Mouse (Mus musculus) embryo, embryonic 9.5 days (tissue): Measurements from ENCODE around the gene Ylpm1.

Source experiments
- DNase-seq: peaks from one replicate; pipeline ENCODE4 v3.0.0-alpha.2; 2017; ENCODE audit errors: extremely low spot score

The Ylpm1 gene

DNA sequence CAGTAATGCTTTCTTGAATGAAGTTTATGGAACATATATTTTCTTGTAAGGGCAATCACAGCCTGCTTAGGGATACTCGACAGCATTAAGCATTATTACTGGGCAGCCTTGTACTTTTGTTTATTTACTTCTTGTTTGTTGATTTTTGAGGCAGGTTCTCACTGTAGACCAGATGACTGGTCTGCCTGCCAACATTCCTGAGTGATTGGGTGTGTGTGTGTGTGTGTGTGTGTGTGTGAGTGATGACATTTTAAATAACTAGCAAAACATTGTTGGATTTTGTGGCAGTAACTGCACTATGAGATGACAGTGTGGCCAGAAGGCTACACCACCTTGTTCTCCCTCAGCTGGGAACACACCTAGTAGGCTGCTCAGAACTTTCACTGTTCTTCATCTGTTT is 13.7 kb downstream of the Ylpm1 start:
- DNase-seq = no peak

DNA sequence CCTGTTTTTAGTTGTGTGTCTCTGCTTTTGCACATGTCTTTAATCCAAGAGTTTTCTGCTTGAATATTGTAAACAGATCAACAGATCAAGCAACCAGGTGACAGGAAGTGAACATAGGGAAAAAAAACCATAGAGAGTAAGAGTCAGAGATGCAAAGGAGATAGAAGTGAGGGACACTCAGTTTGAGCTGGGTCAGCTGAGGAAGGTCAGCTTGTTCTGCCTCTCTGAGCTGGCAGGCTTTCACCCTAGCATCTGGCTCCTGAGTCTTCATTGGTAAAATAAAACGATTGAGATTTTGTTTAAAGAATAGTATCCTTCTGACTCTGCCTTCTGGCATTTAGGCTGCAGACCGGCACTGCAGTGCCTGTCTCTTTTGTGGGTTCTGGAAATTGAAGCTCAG is 14.4 kb downstream of the Ylpm1 start:
- no peak for DNase-seq

DNA sequence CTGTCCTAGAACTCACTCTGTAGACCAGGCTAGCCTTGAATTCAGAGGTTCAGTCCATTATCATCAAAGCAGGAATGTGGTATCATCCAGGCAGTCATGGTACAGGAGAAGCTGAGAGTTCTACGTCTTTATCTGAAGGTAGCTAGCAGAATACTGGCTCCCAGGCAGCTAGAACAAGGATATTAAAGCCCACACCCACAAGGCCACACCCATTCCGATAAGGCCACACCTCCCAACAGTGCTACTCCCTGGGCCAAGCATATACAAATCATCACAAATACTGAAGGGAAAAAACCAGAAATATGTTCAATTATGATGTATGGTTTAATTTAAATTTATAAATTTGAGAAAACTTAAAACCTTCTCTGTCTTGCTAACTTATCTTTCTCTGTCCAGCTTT is 16.1 kb downstream of the Ylpm1 start:
- DNase-seq = no peak

GRCm38 (mm10) chr12:85022071-85022470 is 25.9 kb downstream of the Ylpm1 start:
- DNase-seq = no peak

DNA sequence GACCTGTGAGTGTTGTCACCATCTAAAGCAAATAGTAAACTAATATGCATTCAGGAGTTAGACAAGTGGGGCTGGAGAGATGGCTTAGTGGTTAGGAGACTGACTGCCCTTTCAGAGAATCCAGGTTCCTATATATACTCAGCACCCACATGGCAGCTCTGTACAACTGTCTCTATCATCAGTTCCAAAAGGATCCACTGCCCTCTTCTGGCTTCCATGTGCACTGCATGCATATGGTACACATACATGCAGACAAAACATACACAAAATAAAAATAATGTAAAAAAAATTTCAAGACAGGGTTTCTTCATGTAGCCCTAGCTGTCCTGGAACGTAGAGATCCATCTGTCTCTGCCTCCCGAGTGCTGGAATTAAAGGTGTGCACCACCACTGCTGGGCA is 36.6 kb downstream of the Ylpm1 start:
- no peak for DNase-seq

GRCm38 (mm10) chr12:85051218-85051617 is 55.1 kb downstream of the Ylpm1 start:
- peak; percentile 6 for DNase-seq

DNA sequence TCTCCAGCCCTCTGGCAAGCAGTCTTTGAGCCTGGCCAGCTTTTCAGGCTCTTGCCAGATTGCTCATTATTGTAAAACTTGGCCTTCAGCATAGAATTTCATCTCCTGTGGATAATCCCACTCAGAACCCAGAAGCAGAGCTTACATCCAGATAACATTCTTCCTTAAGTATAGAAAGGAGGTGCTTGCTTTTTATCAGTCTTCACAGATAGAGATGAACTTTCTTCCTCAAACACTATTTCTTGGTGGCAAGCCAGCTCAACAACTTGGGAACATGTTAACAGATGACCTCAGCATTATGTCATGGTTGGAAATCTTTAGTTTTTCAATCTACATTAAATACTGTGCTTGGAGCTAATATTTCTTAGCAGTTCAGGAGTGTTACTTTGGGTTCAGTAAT is 74.9 kb downstream of the Ylpm1 start:
- DNase-seq = no peak

DNA sequence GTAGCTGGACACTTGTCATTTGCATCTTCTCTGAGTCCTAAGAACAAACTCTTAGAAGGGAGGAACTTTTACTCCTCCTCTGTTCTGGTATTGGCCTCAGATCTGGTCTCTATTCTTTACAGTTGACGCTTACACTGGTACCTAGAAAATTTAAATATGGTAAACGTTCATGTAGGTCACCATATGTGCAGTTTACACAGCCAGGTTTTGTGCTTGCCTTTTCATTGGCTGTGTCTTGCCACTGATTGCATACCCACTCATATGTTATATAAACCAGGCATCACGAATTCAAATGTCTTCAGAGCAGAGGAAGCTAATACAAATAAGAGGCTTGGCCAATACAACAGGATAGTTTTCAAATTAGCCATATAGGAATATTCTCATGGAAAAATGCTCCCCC is 81.0 kb downstream of the Ylpm1 start:
- DNase-seq = no peak

- no peak for DNase-seq
Observed at GRCm38 (mm10) chr12:85084257-85084656, 88.1 kb downstream of the Ylpm1 start.

GRCm38 (mm10) chr12:85084941-85085340 is 88.8 kb downstream of the Ylpm1 start:
- DNase-seq = no peak

DNA sequence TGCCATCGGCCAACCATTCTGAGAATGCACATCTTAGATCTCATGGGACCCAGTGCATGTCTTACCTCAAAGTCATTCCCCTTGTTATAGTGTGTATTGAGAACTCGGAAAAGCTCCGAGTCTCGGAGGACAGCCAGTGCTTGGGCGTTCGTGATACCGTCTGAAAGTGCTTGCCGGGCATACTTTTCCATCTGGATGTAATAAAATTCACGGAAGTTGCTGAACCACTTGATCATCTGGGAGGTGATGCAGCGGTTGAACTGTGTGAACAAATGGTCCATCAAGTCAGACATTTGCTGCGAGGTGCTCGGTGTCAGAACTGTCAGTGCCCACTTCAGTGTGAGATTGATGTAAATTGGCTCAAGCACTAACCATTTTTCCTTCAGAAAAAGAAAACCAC is 91.7 kb downstream of the Ylpm1 start:
- DNase-seq = no peak

- DNase-seq = no peak
Observed at GRCm38 (mm10) chr12:85091190-85091589, 95.1 kb downstream of the Ylpm1 start.

GRCm38 (mm10) chr12:85092214-85092613 is 96.1 kb downstream of the Ylpm1 start:
- DNase-seq = peak; percentile 31

GRCm38 (mm10) chr12:85094010-85094409 is 97.9 kb downstream of the Ylpm1 start:
- DNase-seq = peak; percentile 32

GRCm38 (mm10) chr12:85094706-85095105 is 98.6 kb downstream of the Ylpm1 start:
- no peak for DNase-seq

- no peak for DNase-seq
Observed at GRCm38 (mm10) chr12:85095146-85095545, 99.0 kb downstream of the Ylpm1 start.

GRCm38 (mm10) chr12:85095859-85096258 is 99.7 kb downstream of the Ylpm1 start:
- no peak for DNase-seq

- no peak for DNase-seq
Observed at GRCm38 (mm10) chr12:85101001-85101400, 104.9 kb downstream of the Ylpm1 start.

- DNase-seq = no peak
Observed at GRCm38 (mm10) chr12:85101521-85102106, 105.5 kb downstream of the Ylpm1 start.

DNA sequence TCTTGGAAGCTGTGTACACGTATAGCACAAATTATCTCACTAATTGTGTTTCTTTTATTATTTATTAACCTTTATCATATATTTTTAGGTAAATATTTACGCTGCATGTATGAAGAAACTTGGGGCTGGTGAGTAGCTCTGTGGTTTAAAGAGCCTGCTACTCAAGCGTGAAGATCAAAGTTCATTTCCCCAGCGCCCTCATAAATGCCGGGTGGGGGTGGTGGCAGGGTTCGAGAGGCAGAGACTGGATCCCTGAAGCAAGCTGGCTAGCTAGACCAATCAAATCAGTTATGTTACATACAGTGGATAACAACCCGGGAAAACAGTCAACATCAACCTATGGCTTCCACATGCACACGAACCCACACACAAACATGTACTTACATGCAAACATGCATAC is 107.0 kb downstream of the Ylpm1 start:
- DNase-seq = no peak

GRCm38 (mm10) chr12:85104789-85105188 is 108.7 kb downstream of the Ylpm1 start:
- DNase-seq = no peak

DNA sequence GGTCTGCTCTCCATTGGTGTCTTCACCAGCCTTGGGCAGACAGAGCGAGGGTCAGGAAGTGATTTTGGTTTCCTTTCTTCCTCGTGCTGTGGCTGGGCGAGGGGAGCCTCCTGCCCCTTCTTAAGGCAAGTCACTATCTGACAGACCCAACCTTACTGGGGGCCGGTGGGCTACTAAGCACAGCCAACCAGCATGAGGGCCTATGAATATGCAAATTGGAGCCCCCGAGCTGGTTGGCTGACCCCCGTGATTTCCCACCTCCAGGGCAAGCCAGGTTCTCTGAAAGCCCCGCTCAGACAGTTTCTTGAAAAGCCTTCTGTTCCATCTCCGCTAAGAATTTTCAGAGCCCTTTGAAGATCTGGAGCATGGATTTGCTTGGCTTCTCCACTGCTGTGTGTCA is 110.2 kb downstream of the Ylpm1 start:
- DNase-seq = peak; percentile 61

DNA sequence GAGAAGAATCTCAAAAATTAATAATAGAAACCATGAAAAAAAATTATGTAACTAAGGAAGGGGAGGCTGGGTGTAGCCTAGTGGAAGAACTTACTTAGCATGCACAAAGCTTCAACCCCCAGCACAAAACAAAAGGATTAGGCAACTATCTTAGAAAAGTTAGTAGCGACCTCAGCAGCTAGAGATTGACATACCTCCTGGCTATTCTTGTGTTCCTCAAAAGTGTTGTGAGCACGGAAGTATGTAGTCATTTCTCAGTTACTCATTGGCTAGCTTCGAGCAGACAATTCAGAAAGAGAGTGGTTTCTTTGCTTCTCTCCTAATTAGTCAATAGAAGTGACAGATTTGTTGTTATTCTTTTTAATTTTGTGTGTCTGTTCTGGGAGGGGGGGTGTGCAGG is 112.5 kb downstream of the Ylpm1 start:
- DNase-seq = no peak

DNA sequence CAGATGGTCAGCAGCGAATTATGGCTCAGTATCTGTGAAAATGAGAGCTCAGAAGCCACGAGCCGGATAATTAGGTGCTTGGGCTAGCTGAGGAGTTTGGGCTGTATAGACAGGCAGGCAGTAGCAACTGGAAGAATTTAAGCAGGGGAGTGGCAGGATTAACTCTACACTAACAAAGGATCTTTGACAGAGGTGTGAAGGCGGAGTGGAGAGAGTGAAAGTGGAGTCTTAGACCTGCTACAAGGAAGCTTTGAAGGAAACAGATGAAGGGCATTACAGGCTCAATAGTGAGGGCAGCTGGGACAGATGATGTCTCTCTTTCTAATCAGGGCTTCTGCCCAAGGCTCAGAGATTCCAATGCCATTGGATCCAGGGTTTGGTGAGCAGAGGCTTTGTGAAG is 113.3 kb downstream of the Ylpm1 start:
- DNase-seq = no peak
